Mouse (Mus musculus): ENCODE results near the gene Pde4b.

- TF ChIP-seq CTCF (IDR thresholded peaks at IDR 0.05; ENCODE audit: control insufficient read depth, insufficient read depth, insufficient read length) (no peak), MAX (IDR thresholded peaks at IDR 0.05) (no peak), CEBPB (IDR thresholded peaks at IDR 0.05; ENCODE audit: low read depth) (no peak), USF1 (IDR thresholded peaks at IDR 0.05; ENCODE audit: low read depth) (no peak), MYOD1 (IDR thresholded peaks at IDR 0.05; ENCODE audit: control insufficient read depth, insufficient read length, low read depth) (no peak), MYOG (IDR thresholded peaks at IDR 0.05; ENCODE audit: control insufficient read depth, extremely low read depth, insufficient read length) (no peak), FOSL1 (IDR thresholded peaks at IDR 0.05; ENCODE audit: insufficient read depth, low read length, poor library complexity, severe bottlenecking) (no peak)
Measured at GRCm38 (mm10) chr4:102275716-102276115, 188.4 kb downstream of the Pde4b start.

Data from C2C12 (cell line).